Mouse (Mus musculus) limb, embryonic 11.5 days (tissue): ENCODE measurements around the gene Ell. TPM values are rescaled to one million over a fixed set of nuclear protein-coding genes. Genes with fewer than 3 reads are reported as not detected.
A peak's percentile ranks its signal among the peaks of the same experiment; 100 is the strongest.

Experiments used
- ATAC-seq: fragments of 200-750 bp; cut with Nextera tagmentation; 2 replicates; pipeline ENCODE4 v1.8.0; 2017; ENCODE audit warnings: low read depth; ENCODE audit not compliant: insufficient number of reproducible peaks, low FRiP score, low TSS enrichment
- DNase-seq: peaks from one replicate; pipeline ENCODE4 v3.0.0-alpha.2; 2015; ENCODE audit warnings: low spot score
- H3K27ac ChIP-seq: fragments of 300-500 bp; sonication (generic); replicated peaks from 2 replicates; pipeline ENCODE4 v1.5.1; 2014; ENCODE audit warnings: low read depth, mild to moderate bottlenecking, low read length
- H3K27me3 ChIP-seq: fragments of 300-500 bp; sonication (generic); 2 replicates; pipeline ENCODE4 v1.6.1; 2014; ENCODE audit warnings: mild to moderate bottlenecking, low read length, mixed read lengths; ENCODE audit not compliant: control insufficient read depth, insufficient read depth
- H3K36me3 ChIP-seq: fragments of 300-500 bp; sonication (generic); 2 replicates; pipeline ENCODE4 v1.6.1; 2014; ENCODE audit warnings: mild to moderate bottlenecking, low read length, moderate library complexity, mixed read lengths; ENCODE audit not compliant: control insufficient read depth, insufficient read depth
- H3K4me1 ChIP-seq: fragments of 300-500 bp; sonication (generic); 2 replicates; pipeline ENCODE4 v1.6.1; 2014; ENCODE audit warnings: low read length, mixed read lengths; ENCODE audit not compliant: control insufficient read depth, insufficient read depth
- H3K4me2 ChIP-seq: fragments of 300-500 bp; sonication (generic); 2 replicates; pipeline ENCODE4 v1.6.1; 2014; ENCODE audit warnings: low read depth, mild to moderate bottlenecking, moderate library complexity; ENCODE audit not compliant: severe bottlenecking
- H3K4me3 ChIP-seq: fragments of 300-500 bp; sonication (generic); 2 replicates; pipeline ENCODE4 v1.5.1; 2014; ENCODE audit warnings: low read depth, low read length
- H3K9ac ChIP-seq: fragments of 300-500 bp; sonication (generic); 2 replicates; pipeline ENCODE4 v1.6.1; 2014; ENCODE audit warnings: mild to moderate bottlenecking, low read length
- H3K9me3 ChIP-seq: fragments of 300-500 bp; sonication (generic); 2 replicates; pipeline ENCODE4 v1.6.1; 2016; ENCODE audit warnings: low read length; ENCODE audit not compliant: control insufficient read depth
- WGBS: fragments of 180-500 bp; shearing (Covaris S2); extraction: QIAGEN DNeasy Blood & Tissue Kit; methylation state at CpG from one replicate; pipeline ENCODE4 v1.1.7; 2014; 5-methylcytosine and 5-hydroxymethylcytosine counted together
- polyA plus RNA-seq: library from polyadenylated mRNA; unstranded; fragments of >200 nt; fragmentation: Nextera tagmentation; extraction: Ambion mirVana; gene quantifications from 2 replicates; pipeline ENCODE4 v1.2.1, GENCODE M21; 2014

Ell gene
- polyA plus RNA-seq, 1 experiment from 2014 or later, result 20.1 TPM

GRCm38 (mm10) chr8:70604558-70604957 lies 65.3 kb downstream of the Ell start:
- Histone ChIP-seq H3K9me3 (no peaks in the 10 kb centered on the region), H3K36me3 (peaks cover 15% of the 10 kb centered on the region), H3K4me3 (no peak overlapping the region), H3K27me3 (no peaks in the 10 kb centered on the region), H3K4me2 (peak overlapping the region; percentile 4; the same call in 1 of the 2 replicates), H3K4me1 (peaks cover 43% of the 10 kb centered on the region), H3K27ac (0 out of 2 replicates have a peak overlapping the region, but pooled peaks have one; percentile 30), H3K9ac (no peak overlapping the region)
- DNase-seq (no peak), ATAC-seq (no peak)
- WGBS, result 88% methylated on average over 7 of the region's 7 CpGs

- peak overlapping the region; percentile 30; the same call in 1 of the 2 replicates for H3K9ac ChIP-seq
- ATAC-seq, result no peak
- H3K4me3 ChIP-seq, result no peak overlapping the region; the same call in 1 of the 2 replicates
- WGBS, result 89% methylated on average over 9 of the region's 9 CpGs
- no peak for DNase-seq
- peaks cover 31% of the 10 kb centered on the region for H3K4me1 ChIP-seq
- no peaks in the 10 kb centered on the region for H3K27me3 ChIP-seq
- peaks cover 11% of the 10 kb centered on the region for H3K36me3 ChIP-seq
- H3K4me2 ChIP-seq, result peak overlapping the region; percentile 90
- H3K27ac ChIP-seq, result no peak overlapping the region
- no peaks in the 10 kb centered on the region for H3K9me3 ChIP-seq
Measured at GRCm38 (mm10) chr8:70605871-70606779, 66.9 kb downstream of the Ell start.

GRCm38 (mm10) chr8:70606780-70607602 lies 67.7 kb downstream of the Ell start:
- Histone ChIP-seq H3K4me2 (peak overlapping the region; percentile 90), H3K4me1 (peaks cover 26% of the 10 kb centered on the region)
- 61% methylated on average over 18 of the region's 18 CpGs for WGBS

GRCm38 (mm10) chr8:70607603-70607897 lies 68.3 kb downstream of the Ell start:
- H3K9ac ChIP-seq, result peak overlapping the region; percentile 92
- no peak for ATAC-seq
- DNase-seq, result no peak
- H3K4me3 ChIP-seq, result peak overlapping the region; percentile 79
- H3K27ac ChIP-seq, result peak overlapping the region; percentile 100; the same call in 1 of the 2 replicates
- 22% methylated on average over 6 of the region's 6 CpGs for WGBS
- peaks cover 3% of the 10 kb centered on the region; the same call in 1 of the 2 replicates for H3K36me3 ChIP-seq
- H3K4me1 ChIP-seq, result peaks cover 26% of the 10 kb centered on the region
- H3K27me3 ChIP-seq, result no peaks in the 10 kb centered on the region
- H3K4me2 ChIP-seq, result peak overlapping the region; percentile 90
- H3K9me3 ChIP-seq, result no peaks in the 10 kb centered on the region

More at GRCm38 (mm10) chr8:70606780-70607602, 67.7 kb downstream of the Ell start:
- ATAC-seq, result no peak
- Histone ChIP-seq H3K36me3 (peaks cover 7% of the 10 kb centered on the region; the same call in 1 of the 2 replicates), H3K27me3 (no peaks in the 10 kb centered on the region), H3K27ac (peak overlapping the region; percentile 42; the same call in 1 of the 2 replicates), H3K9me3 (no peaks in the 10 kb centered on the region), H3K4me3 (peak overlapping the region; percentile 79), H3K9ac (peak overlapping the region; percentile 92)
- DNase-seq, result no peak

GRCm38 (mm10) chr8:70607898-70608748 lies 68.9 kb downstream of the Ell start:
- DNase-seq (peak; percentile 79), ATAC-seq (no peak)
- peaks cover 26% of the 10 kb centered on the region for H3K4me1 ChIP-seq
- H3K36me3 ChIP-seq, result no peaks in the 10 kb centered on the region; the same call in 1 of the 2 replicates
- 1% methylated on average over 84 of the region's 84 CpGs for WGBS
- peak overlapping the region; percentile 92 for H3K9ac ChIP-seq
- H3K27me3 ChIP-seq, result no peaks in the 10 kb centered on the region
- no peaks in the 10 kb centered on the region for H3K9me3 ChIP-seq
- peak overlapping the region; percentile 100 for H3K27ac ChIP-seq
- H3K4me2 ChIP-seq, result peak overlapping the region; percentile 90
- H3K4me3 ChIP-seq, result peak overlapping the region; percentile 79

GRCm38 (mm10) chr8:70608749-70609367 lies 69.6 kb downstream of the Ell start, which contains the start of gene Ssbp4:
TSS of gene Ssbp4 (minus strand) at chr8:70608872.
- Histone ChIP-seq H3K9ac (peak within 1 kb of the TSS; percentile 92), H3K9me3 (no peaks in the 10 kb centered on the region), H3K36me3 (no peaks in the 10 kb centered on the region; the same call in 1 of the 2 replicates), H3K4me2 (peak within 1 kb of the TSS; percentile 90), H3K27me3 (no peaks in the 10 kb centered on the region), H3K4me3 (peak within 1 kb of the TSS; percentile 79), H3K27ac (peak within 1 kb of the TSS; percentile 100), H3K4me1 (peaks cover 26% of the 10 kb centered on the region)
- 5% methylated on average over 26 of the region's 26 CpGs for WGBS
- ATAC-seq (peak; percentile 2; the same call in 1 of the 2 replicates), DNase-seq (no peak)

- Histone ChIP-seq H3K27ac (peak overlapping the region; percentile 100), H3K36me3 (no peaks in the 10 kb centered on the region; the same call in 1 of the 2 replicates), H3K9ac (peak overlapping the region; percentile 85), H3K4me1 (peaks cover 25% of the 10 kb centered on the region), H3K4me3 (peak overlapping the region; percentile 42), H3K4me2 (peak overlapping the region; percentile 77), H3K9me3 (no peaks in the 10 kb centered on the region), H3K27me3 (no peaks in the 10 kb centered on the region)
- DNase-seq (peak; percentile 94), ATAC-seq (peak; percentile 74)
- under 1% methylated on average over 35 of the region's 39 CpGs for WGBS
Measured at GRCm38 (mm10) chr8:70609368-70609848, 70.2 kb downstream of the Ell start.
